Mouse (Mus musculus): ENCODE measurements at regions not wholly inside any gene's neighbourhood (a gene's known extent, or its start where the extent isn't known, plus 50 kb on each side); places are given as distances from the start of the nearest gene placed in this dataset.

DNA sequence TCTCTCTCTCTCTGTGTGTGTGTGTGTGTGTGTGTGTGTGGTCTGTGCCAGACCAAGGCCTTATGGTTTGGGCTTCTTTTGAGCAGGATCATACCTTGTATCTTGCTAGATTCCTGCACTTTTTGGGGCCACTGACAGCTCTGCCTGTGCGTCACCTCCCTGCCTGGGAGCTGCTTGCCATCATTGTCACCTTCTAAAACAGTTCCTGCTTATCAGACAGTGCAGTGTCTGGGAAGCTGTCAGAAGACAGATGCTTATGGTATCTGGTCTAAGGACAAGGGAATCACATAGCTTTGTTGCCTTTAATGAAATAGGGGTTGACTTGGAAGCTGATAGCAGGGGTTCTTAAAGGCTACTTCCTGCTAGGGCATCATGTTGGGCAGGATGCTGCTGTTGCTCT is 114.1 kb upstream of the Spon1 start:
- TF ChIP-seq POLR2A (IDR thresholded peaks at IDR 0.05; ENCODE audit: extremely low read depth, insufficient read depth, low read length) (no peak), CTCF (IDR thresholded peaks at IDR 0.05; ENCODE audit: extremely low read depth, insufficient read depth, low read length) (no peak)

All from cortical plate, adult 2 months (tissue).